Mouse (Mus musculus): ENCODE data around the gene Rps16. TPM values are rescaled to one million over a fixed set of nuclear protein-coding genes. Genes with fewer than 3 reads are reported as not detected.

Gene Rps16
- polyA plus RNA-seq, 1 experiment from 2014 or later = 531 TPM

- Histone ChIP-seq H3K4me1 (ENCODE audit: control insufficient read depth, low read depth, low read length) (peaks cover 31% of the 10 kb centered on the region), H3K4me2 (ENCODE audit: low read depth, low read length) (no peak overlapping the region), H3K27ac (ENCODE audit: low read length) (no peak overlapping the region), H3K36me3 (ENCODE audit: control insufficient read depth, insufficient read depth) (peaks cover 25% of the 10 kb centered on the region), H3K9ac (ENCODE audit: low read depth, low read length) (no peak overlapping the region), H3K4me3 (ENCODE audit: low read depth, low read length) (no peak overlapping the region), H3K9me3 (replicated peaks; ENCODE audit: control insufficient read depth, low read length) (no peaks in the 10 kb centered on the region), H3K27me3 (ENCODE audit: control insufficient read depth, insufficient read depth, low read depth, low read length) (no peaks in the 10 kb centered on the region)
- no peak for ATAC-seq (ENCODE audit: low read depth)
- 81% methylated on average over 3 of the region's 3 CpGs for WGBS (ENCODE audit: insufficient replicate concordance)
Observed at GRCm38 (mm10) chr7:28355221-28355620, 4.8 kb downstream of the Rps16 start.

- H3K9ac ChIP-seq (ENCODE audit: low read depth, low read length) = no peak overlapping the region
- no peaks in the 10 kb centered on the region for H3K9me3 ChIP-seq (replicated peaks; ENCODE audit: control insufficient read depth, low read length)
- H3K27ac ChIP-seq (ENCODE audit: low read length) = peak overlapping the region; percentile 16
- H3K4me2 ChIP-seq (ENCODE audit: low read depth, low read length) = no peak overlapping the region
- H3K4me3 ChIP-seq (ENCODE audit: low read depth, low read length) = no peak overlapping the region
- peaks cover 22% of the 10 kb centered on the region for H3K4me1 ChIP-seq (ENCODE audit: control insufficient read depth, low read depth, low read length)
- 47% methylated on average over 5 of the region's 5 CpGs for WGBS (ENCODE audit: insufficient replicate concordance)
- no peaks in the 10 kb centered on the region for H3K27me3 ChIP-seq (ENCODE audit: control insufficient read depth, insufficient read depth, low read depth, low read length)
- peak; percentile 16; the same call in 1 of the 2 replicates for ATAC-seq (ENCODE audit: low read depth)
- H3K36me3 ChIP-seq (ENCODE audit: control insufficient read depth, insufficient read depth) = peaks cover 21% of the 10 kb centered on the region
Observed at GRCm38 (mm10) chr7:28356981-28357380, 6.5 kb downstream of the Rps16 start.

DNA sequence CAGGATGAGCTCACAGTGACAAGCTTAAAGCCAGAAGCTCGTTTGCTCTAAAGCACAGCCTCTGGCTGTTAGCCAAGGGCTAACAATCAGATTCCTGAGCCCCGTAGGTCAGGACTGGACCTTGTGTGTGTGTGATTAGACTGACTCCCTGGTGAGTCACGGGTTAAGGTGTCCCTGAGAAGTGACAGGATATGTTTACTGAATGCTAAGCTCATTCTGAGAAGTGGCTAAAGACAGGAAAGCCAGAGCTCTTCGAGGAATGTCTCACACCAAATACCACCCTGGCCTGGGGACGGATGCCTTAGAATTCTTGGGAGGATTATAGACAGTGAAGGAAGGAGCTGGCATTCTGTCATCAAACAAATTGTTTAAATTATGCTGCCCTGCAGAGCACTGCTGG lies 7.5 kb downstream of the Rps16 start:
- Histone ChIP-seq H3K27me3 (ENCODE audit: control insufficient read depth, insufficient read depth, low read depth, low read length) (no peaks in the 10 kb centered on the region), H3K9ac (ENCODE audit: low read depth, low read length) (no peak overlapping the region), H3K4me1 (ENCODE audit: control insufficient read depth, low read depth, low read length) (peaks cover 17% of the 10 kb centered on the region), H3K9me3 (replicated peaks; ENCODE audit: control insufficient read depth, low read length) (no peaks in the 10 kb centered on the region), H3K36me3 (ENCODE audit: control insufficient read depth, insufficient read depth) (peaks cover 14% of the 10 kb centered on the region), H3K4me2 (ENCODE audit: low read depth, low read length) (peak overlapping the region; percentile 21), H3K27ac (ENCODE audit: low read length) (peak overlapping the region; percentile 16), H3K4me3 (ENCODE audit: low read depth, low read length) (no peak overlapping the region)
- WGBS (ENCODE audit: insufficient replicate concordance) = 14% methylated on average over 5 of the region's 5 CpGs
- ATAC-seq (ENCODE audit: low read depth) = peak; percentile 57

- Histone ChIP-seq H3K4me2 (ENCODE audit: low read depth, low read length) (no peak overlapping the region), H3K36me3 (ENCODE audit: control insufficient read depth, insufficient read depth) (peaks cover 10% of the 10 kb centered on the region), H3K4me1 (ENCODE audit: control insufficient read depth, low read depth, low read length) (peaks cover 12% of the 10 kb centered on the region), H3K9ac (ENCODE audit: low read depth, low read length) (no peak overlapping the region), H3K4me3 (ENCODE audit: low read depth, low read length) (no peak overlapping the region), H3K9me3 (replicated peaks; ENCODE audit: control insufficient read depth, low read length) (no peaks in the 10 kb centered on the region), H3K27ac (ENCODE audit: low read length) (peak overlapping the region; percentile 16), H3K27me3 (ENCODE audit: control insufficient read depth, insufficient read depth, low read depth, low read length) (no peaks in the 10 kb centered on the region)
- WGBS (ENCODE audit: insufficient replicate concordance) = 62% methylated on average over 7 of the region's 7 CpGs
- no peak for ATAC-seq (ENCODE audit: low read depth)
Observed at GRCm38 (mm10) chr7:28358431-28358830, 8.0 kb downstream of the Rps16 start.

DNA sequence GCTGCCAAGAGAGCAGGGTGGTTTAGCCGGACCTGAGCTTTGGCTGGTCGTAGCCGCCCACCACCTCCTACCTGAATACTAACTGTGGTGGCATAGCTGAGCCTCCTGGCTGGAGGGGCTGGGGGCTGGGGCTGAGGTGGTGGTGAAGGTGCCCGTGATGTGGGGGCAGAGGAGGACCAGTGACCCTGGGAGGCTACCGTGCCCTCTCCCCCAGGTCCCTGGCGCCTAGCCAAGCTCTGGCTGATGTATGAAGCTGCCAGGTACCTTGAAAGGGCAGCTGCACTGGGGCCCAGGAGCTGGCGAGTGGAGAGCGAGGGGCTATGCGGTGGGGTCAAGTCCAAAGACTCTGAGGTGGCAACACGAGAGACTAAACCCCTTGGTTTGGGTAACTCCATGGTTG lies 9.4 kb downstream of the Rps16 start:
- Histone ChIP-seq H3K4me2 (ENCODE audit: low read depth, low read length) (no peak overlapping the region), H3K9ac (ENCODE audit: low read depth, low read length) (no peak overlapping the region), H3K9me3 (replicated peaks; ENCODE audit: control insufficient read depth, low read length) (no peaks in the 10 kb centered on the region), H3K4me3 (ENCODE audit: low read depth, low read length) (no peak overlapping the region), H3K27ac (ENCODE audit: low read length) (no peak overlapping the region), H3K27me3 (ENCODE audit: control insufficient read depth, insufficient read depth, low read depth, low read length) (no peaks in the 10 kb centered on the region), H3K4me1 (ENCODE audit: control insufficient read depth, low read depth, low read length) (peaks cover 12% of the 10 kb centered on the region), H3K36me3 (ENCODE audit: control insufficient read depth, insufficient read depth) (no peaks in the 10 kb centered on the region)
- 78% methylated on average over 10 of the region's 10 CpGs for WGBS (ENCODE audit: insufficient replicate concordance)
- no peak for ATAC-seq (ENCODE audit: low read depth)

DNA sequence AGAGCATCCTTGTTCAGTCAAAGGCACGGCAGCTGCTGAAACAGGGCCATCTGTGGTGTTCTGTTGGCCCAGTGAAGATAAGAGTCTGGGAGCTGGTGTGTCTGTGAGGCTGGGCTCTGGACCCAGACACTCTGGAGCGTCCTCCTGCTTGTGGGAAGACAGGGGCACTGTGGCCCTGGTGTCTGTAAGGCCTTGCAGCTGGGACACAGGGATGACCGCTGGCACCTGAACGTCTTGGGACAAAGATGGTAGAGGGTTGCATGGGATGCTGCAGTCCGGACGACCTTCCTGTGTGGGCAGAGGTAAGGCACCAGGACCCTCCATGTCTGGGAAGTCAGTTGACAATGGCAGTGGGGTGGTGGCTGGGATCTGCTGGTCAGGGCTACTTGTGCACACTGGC lies 9.8 kb downstream of the Rps16 start:
- H3K27ac ChIP-seq (ENCODE audit: low read length) = no peak overlapping the region
- H3K4me3 ChIP-seq (ENCODE audit: low read depth, low read length) = no peak overlapping the region
- 71% methylated on average over 6 of the region's 6 CpGs for WGBS (ENCODE audit: insufficient replicate concordance)
- no peak for ATAC-seq (ENCODE audit: low read depth)
- no peak overlapping the region for H3K9ac ChIP-seq (ENCODE audit: low read depth, low read length)
- no peak overlapping the region for H3K4me2 ChIP-seq (ENCODE audit: low read depth, low read length)
- no peaks in the 10 kb centered on the region for H3K36me3 ChIP-seq (ENCODE audit: control insufficient read depth, insufficient read depth)
- peaks cover 12% of the 10 kb centered on the region for H3K4me1 ChIP-seq (ENCODE audit: control insufficient read depth, low read depth, low read length)
- H3K9me3 ChIP-seq (replicated peaks; ENCODE audit: control insufficient read depth, low read length) = no peaks in the 10 kb centered on the region
- no peaks in the 10 kb centered on the region for H3K27me3 ChIP-seq (ENCODE audit: control insufficient read depth, insufficient read depth, low read depth, low read length)

- no peak overlapping the region for H3K4me2 ChIP-seq (ENCODE audit: low read depth, low read length)
- 79% methylated on average over 20 of the region's 20 CpGs for WGBS (ENCODE audit: insufficient replicate concordance)
- no peak for ATAC-seq (ENCODE audit: low read depth)
- no peaks in the 10 kb centered on the region for H3K36me3 ChIP-seq (ENCODE audit: control insufficient read depth, insufficient read depth)
- H3K27ac ChIP-seq (ENCODE audit: low read length) = no peak overlapping the region
- no peaks in the 10 kb centered on the region for H3K9me3 ChIP-seq (replicated peaks; ENCODE audit: control insufficient read depth, low read length)
- H3K27me3 ChIP-seq (ENCODE audit: control insufficient read depth, insufficient read depth, low read depth, low read length) = no peaks in the 10 kb centered on the region
- no peak overlapping the region for H3K4me3 ChIP-seq (ENCODE audit: low read depth, low read length)
- no peak overlapping the region for H3K9ac ChIP-seq (ENCODE audit: low read depth, low read length)
- H3K4me1 ChIP-seq (ENCODE audit: control insufficient read depth, low read depth, low read length) = peaks cover 9% of the 10 kb centered on the region
Observed at GRCm38 (mm10) chr7:28361647-28362341, 11.3 kb downstream of the Rps16 start.

- Histone ChIP-seq H3K4me3 (ENCODE audit: low read depth, low read length) (no peak overlapping the region), H3K27me3 (ENCODE audit: control insufficient read depth, insufficient read depth, low read depth, low read length) (no peaks in the 10 kb centered on the region), H3K9me3 (replicated peaks; ENCODE audit: control insufficient read depth, low read length) (no peaks in the 10 kb centered on the region), H3K4me2 (ENCODE audit: low read depth, low read length) (no peak overlapping the region), H3K27ac (ENCODE audit: low read length) (no peak overlapping the region), H3K4me1 (ENCODE audit: control insufficient read depth, low read depth, low read length) (peaks cover 2% of the 10 kb centered on the region), H3K9ac (ENCODE audit: low read depth, low read length) (no peak overlapping the region), H3K36me3 (ENCODE audit: control insufficient read depth, insufficient read depth) (no peaks in the 10 kb centered on the region)
- 74% methylated on average over 16 of the region's 16 CpGs for WGBS (ENCODE audit: insufficient replicate concordance)
- no peak for ATAC-seq (ENCODE audit: low read depth)
Observed at GRCm38 (mm10) chr7:28362441-28363060, 12.1 kb downstream of the Rps16 start.

DNA sequence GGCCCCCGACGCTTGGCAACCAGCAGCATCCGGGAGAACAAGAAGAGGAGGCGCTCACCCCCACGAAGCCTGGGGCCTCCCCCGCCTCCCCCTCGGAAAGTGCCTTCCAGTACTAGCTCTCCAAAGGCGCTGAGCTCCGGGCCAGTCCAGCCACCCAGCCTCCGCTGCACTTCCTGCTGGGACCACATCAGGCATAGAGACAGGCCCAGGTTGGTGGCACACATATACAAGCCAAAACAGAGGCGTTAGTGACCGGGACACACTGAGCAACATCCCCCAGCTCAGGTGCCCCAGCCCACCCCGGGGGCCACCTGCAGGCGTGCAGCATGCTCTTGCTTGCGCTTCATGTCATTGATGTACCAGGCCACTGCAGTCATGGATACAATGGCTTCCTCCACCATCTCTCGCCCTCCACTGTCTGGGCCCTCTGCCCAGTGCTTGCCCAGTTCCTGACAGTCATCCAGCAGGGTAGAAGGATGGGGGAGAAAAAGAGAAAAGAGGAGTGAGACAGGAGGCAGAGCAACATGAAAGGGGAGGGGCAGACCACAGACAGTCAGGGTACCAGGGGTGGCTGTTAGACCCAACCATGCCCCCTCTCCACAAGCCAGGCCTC lies 17.3 kb downstream of the Rps16 start:
- no peaks in the 10 kb centered on the region for H3K9me3 ChIP-seq (replicated peaks; ENCODE audit: control insufficient read depth, low read length)
- H3K9ac ChIP-seq (ENCODE audit: low read depth, low read length) = no peak overlapping the region
- no peak overlapping the region for H3K4me3 ChIP-seq (ENCODE audit: low read depth, low read length)
- H3K4me1 ChIP-seq (ENCODE audit: control insufficient read depth, low read depth, low read length) = peaks cover 14% of the 10 kb centered on the region
- H3K4me2 ChIP-seq (ENCODE audit: low read depth, low read length) = no peak overlapping the region
- no peaks in the 10 kb centered on the region for H3K36me3 ChIP-seq (ENCODE audit: control insufficient read depth, insufficient read depth)
- no peak for ATAC-seq (ENCODE audit: low read depth)
- H3K27ac ChIP-seq (ENCODE audit: low read length) = no peak overlapping the region
- H3K27me3 ChIP-seq (ENCODE audit: control insufficient read depth, insufficient read depth, low read depth, low read length) = peaks cover 7% of the 10 kb centered on the region
- 74% methylated on average over 16 of the region's 16 CpGs for WGBS (ENCODE audit: insufficient replicate concordance)
